Mouse (Mus musculus): ENCODE measurements around the gene Pcdh9.

The Pcdh9 gene

DNA sequence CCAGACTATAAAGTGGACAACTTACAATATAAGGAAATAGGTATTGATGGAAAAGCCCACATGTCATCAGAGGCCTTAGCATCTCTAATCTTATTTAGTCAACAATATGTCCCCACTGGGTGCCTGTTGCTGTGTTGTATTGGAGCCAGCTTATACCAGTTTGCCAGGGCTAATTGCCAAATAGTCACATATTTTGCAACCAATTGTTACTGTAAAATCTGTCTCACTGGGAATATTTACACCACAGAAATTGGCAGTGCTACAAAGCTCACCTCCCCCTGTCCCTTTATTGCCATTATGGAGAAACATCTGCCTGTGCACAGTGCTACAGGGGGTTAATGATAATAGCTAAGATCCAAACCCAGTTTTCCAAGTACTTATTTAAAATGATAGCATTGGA lies 721.3 kb downstream of the Pcdh9 start:
- DNase-seq (ENCODE audit: low spot score), result peak; percentile 10

- DNase-seq (ENCODE audit: low spot score), result no peak
These were observed 722.1 kb downstream of the Pcdh9 start for GRCm38 (mm10) chr14:93168367-93168766.

DNA sequence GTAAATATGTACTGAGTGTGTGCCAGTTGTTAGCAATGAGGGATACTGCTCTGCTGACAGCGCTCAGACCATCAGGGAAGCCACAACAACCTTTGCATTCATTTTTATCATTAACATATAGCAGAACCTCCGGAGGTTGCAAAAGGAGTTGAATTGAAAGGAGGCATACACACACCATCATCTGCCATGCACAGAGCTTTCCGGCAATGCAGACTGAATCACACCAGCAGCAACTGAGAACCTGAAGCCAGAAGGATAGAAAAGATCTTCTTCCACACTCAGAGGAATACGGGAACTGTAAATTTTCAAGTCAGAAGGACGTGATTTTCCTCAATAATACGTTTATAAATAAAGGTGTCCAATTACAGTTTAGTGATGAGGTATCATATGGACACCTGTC lies 747.1 kb downstream of the Pcdh9 start:
- no peak for DNase-seq (ENCODE audit: low spot score)

- DNase-seq (ENCODE audit: low spot score), result no peak
These were observed 748.4 kb downstream of the Pcdh9 start for GRCm38 (mm10) chr14:93142076-93142475.

- DNase-seq (ENCODE audit: low spot score), result no peak
These were observed 763.5 kb downstream of the Pcdh9 start for GRCm38 (mm10) chr14:93126993-93127392.

GRCm38 (mm10) chr14:93102755-93103154 lies 787.7 kb downstream of the Pcdh9 start:
- DNase-seq (ENCODE audit: low spot score), result no peak

DNA sequence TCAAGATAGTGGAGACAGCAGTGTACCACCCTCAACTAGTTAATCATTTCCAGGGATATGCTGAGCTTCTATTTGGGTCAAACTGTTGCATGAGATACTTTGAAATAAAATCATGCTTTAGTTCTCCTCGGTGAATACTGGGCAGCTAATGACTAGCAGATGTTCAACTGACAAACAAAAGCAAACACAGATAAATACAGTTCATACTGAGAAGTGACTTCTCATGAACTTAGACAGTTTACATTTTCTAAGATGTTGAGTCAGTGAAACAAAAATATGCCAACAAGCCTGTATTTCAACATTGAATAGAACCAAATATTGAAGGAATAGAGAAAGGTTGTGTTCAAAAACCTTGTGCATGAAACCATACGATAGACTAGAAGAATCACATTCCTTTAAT lies 795.4 kb downstream of the Pcdh9 start:
- DNase-seq (ENCODE audit: low spot score), result no peak

DNA sequence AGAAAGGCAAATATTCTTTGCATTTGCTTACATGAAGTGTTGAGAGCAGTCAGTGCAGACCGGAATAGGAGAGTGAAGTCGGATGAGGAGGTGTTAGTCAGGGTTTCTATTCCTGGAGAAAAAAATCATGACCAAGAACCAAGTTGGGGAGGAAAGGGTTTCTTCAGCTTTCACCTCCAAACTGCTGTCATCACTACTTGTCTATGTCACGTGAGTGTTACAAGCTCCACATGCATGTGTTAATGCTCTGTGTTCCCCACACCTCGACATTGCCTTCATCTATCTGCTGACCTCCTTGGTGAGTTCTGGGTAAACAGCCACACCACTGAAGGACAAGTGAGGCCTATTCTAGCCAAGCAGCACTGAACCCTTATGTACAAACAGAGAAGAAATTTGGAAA lies 797.7 kb downstream of the Pcdh9 start:
- DNase-seq (ENCODE audit: low spot score), result no peak

- DNase-seq (ENCODE audit: low spot score), result no peak
These were observed 804.8 kb downstream of the Pcdh9 start for GRCm38 (mm10) chr14:93085646-93086045.

DNA sequence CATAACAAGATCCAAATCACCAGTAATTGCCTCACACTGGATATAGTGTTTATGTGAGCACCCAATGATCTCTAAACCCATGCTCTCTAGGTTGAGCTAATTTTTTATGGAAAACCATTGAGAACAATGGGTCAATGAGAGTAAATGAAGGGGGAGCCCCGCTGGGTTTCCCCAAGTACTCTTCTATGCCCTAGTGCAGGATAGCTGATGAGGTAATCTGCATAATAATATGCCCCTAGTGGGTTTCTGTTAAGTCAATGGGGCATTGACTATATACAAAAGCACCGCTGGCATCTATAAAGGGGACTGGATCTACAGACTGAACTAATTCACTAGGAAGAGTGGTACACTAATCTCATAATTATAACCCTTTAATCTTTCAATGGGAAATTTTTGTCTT lies 807.3 kb downstream of the Pcdh9 start:
- DNase-seq (ENCODE audit: low spot score), result no peak

DNA sequence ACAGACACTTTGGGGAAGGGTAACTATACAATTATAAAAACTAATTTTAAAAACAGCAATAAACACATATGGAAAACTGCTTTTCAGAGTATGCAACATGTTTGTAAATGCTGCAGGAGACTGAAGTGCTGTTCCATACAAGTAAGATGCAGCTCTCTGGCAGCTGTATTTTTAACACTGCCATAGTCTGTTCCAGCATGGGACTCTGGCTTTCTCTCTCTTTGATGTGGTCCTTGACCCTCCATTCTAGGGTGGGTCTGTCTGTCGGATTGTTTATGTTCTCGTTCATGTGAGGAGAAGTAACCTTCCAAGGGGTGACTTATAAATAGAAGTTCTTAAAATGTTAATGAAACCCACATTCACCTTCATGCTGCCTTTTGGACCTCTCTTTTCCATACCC lies 809.6 kb downstream of the Pcdh9 start:
- no peak for DNase-seq (ENCODE audit: low spot score)

DNA sequence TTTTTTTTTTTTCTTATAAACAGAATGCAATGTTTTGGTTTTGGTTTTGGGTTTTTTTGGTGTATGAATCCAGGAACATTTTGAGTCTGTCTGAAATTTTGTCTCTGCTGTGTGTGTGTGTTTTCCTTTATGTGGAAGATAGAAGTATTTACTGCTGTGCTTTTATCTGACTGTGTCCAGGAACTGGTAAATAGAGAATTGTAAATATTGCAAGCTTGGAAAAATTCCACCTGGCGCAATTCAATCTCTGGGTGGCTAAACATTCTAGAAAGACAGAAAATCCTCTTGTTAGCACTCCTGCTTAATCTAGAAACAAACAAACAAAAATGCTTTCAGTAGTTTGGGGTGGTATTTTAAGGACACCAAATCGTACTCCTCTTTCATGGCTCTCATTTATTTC lies 814.7 kb downstream of the Pcdh9 start:
- DNase-seq (ENCODE audit: low spot score), result no peak

DNA sequence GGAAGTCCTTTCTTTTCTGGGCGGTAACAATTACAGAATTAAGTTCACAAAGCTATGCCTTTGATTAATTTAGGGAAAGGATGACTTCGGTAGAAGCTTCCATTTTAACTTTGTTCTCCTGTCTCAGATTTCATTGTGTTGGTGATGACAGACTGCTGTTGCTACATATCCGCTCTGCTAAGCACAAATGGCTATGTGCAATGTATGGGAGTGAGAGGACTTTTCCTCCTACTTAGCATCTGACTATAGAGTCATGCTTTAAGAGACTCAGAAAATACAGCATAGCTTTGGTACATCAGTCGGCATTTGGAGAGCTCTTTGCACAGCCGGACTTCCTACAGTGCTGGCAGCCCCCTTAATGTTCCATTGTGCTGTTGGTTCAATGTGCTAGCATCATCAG lies 818.1 kb downstream of the Pcdh9 start:
- DNase-seq (ENCODE audit: low spot score), result no peak

- DNase-seq (ENCODE audit: low spot score), result no peak
These were observed 820.3 kb downstream of the Pcdh9 start for GRCm38 (mm10) chr14:93070140-93070539.

- no peak for DNase-seq (ENCODE audit: low spot score)
These were observed 822.8 kb downstream of the Pcdh9 start for GRCm38 (mm10) chr14:93067411-93068336.

DNA sequence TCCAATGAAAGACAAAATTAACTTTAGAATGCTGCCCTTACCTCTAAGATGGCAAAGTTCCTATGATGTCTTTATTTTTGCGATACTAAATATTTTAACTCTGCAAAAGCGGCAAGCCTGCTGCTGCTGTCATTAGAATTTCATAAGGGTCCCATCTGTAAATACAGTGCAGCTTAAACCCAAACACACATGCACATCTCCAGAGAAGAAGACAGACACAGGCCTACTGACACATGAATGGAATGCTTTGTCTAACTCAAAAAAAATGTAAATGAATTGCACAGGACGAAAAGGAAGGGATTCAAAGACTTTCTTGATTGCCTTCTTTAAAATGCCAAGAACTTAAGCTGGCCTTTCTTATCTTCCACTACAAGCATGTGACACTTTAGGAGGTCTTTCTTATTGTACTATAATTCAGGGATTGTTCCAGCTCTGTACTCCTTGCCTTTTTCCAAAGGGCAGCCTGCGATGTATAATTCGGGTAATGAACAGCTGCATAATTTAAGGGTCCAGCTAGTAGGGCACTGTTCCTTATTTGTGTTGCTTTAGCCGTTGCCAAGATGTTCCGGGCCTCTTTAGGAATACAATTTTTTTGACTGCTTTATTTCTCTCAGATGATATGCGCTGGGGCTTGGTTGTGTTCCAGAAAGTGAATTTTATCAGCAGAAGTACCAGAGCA lies 823.6 kb downstream of the Pcdh9 start:
- DNase-seq (ENCODE audit: low spot score), result no peak

DNA sequence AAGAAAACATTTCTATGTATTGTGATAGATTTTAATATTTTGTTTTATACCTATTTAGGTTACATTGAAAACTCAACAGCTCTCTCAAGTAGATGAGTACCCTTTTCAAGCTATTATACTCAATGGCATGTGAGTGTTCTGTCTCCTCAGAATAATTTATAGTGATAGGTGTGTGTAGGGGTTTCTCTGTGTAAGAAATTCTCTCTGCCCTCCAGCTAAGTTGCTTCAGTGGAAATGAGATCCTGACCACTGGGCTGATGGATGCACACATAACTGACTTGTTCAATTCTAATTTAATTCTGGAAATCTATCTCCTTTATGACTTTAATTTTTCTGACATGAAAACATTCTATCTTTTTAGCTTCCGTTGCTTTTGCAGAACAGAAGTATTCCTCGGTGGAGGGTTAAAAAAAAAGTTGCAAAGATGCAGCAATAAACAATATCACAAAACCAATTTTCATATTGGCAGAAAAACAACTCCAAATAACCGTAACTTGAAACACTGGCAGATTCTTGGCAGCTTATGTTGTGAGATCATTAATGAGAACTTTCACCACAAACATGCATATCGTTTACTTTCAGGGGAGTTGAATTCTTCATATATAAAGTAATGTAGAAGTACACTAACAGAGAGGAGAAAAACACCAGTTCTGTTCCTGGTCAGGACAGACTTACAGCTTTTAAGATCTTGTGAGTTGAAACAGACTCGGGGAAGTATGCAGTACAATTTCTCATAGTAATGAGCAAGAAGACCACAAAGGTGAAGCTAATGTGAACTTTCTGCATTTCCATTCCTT lies 828.5 kb downstream of the Pcdh9 start:
- DNase-seq (ENCODE audit: low spot score), result no peak

DNA sequence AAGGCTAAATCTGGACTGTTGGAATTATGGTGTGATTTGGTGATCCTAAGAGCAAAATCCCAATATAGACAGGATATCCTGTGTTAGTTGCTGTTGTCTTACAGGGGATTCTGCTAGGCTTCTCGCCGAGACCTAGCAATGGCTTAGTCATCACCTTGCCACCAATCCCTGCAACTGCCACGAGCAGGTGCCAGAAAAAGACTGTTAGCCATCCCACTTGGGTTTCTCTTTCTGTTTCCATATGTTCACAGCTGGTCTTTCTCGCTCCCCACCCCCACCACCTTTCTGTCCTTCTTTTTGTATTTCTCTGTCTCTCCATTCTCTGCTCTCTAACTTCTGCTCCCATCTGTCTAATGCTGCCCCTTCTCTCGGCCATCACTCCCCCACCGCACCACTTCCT lies 831.7 kb downstream of the Pcdh9 start:
- no peak for DNase-seq (ENCODE audit: low spot score)

DNA sequence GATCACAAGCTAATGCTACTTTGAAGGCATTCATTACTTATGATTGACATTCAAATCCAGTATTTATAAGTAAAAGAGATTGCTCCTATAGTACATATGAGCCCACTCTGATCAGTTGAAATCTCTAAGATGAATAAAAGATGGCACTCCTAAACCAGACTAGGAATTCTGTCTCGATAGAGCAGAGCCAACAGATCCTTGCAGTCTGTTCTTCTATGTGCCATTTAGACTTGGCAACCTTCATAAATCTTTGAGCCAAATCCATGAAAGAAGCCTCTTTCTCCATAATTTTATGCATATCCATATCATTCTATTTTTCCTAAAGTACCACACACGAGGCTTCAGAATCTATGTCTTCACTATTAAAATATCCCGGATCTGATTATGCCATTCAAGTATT lies 834.5 kb downstream of the Pcdh9 start:
- no peak for DNase-seq (ENCODE audit: low spot score)

DNA sequence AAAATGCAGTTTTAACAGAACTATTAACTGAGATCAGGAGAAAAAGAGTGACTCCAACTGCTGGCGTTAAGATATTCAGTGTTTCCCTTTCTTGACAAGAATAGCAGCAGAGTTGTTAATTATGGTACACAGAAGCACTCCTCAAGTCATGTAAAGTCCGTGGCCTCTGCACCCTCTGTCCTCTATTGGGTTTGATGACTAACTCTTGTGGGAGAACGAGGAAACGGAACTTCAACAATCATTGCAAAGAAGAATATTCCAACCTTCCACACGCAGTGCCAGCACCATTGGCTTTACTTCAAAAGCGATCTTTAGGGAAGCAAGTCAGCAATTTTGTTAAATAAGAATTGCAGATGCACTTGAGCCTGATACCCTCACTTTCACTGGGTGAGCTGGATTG lies 849.9 kb downstream of the Pcdh9 start:
- no peak for DNase-seq (ENCODE audit: low spot score)

DNA sequence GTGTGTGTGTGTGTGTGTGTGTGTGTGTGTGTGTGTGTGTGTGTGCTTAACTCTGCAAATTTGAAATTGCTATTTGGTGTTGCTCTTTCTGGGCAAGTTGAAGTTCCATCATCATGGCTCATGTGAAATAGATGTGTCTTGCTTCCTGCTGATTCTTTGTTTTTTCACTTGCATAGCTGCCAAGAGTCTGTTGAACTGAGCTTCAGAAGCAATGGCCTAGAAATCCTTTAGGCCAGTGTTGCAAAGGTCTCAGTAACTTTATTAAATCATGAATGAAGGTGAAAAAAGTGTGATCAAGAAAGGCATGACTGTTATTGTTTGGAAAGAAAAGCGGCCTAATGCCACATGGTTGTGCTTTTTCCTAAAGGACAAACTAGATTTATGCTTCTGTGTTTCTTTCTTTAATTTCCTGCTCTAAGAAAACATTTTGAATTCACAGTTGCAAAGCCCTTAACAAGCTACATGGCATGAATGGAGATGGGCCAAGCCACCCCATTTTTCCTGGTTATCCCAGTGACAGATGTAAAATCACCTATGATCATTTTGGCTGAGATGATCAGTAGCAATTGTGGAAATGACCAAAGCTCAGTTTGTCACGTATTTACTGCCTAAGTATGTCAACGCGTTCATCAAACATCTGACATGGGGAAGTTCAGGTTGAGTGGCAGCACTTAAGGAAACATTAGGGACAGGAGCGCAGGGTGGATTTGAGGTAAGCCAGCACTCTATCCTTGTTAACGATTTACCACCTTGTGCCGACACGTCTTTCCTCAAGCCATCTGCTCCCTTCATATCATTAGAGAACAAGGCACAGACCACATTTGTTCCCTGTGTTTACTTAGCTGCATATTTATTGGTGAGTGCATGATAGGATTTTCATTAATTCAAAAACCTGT lies 850.9 kb downstream of the Pcdh9 start:
- no peak for DNase-seq (ENCODE audit: low spot score)
